Mouse (Mus musculus): ENCODE data around the gene Zfhx3. TPM values are rescaled to one million over a fixed set of nuclear protein-coding genes. Genes with fewer than 3 reads are reported as not detected.
A peak's percentile ranks its signal among the peaks of the same experiment; 100 is the strongest.

Gene Zfhx3
- polyA plus RNA-seq, 1 experiment from 2014 or later, result 13.9 TPM

DNA sequence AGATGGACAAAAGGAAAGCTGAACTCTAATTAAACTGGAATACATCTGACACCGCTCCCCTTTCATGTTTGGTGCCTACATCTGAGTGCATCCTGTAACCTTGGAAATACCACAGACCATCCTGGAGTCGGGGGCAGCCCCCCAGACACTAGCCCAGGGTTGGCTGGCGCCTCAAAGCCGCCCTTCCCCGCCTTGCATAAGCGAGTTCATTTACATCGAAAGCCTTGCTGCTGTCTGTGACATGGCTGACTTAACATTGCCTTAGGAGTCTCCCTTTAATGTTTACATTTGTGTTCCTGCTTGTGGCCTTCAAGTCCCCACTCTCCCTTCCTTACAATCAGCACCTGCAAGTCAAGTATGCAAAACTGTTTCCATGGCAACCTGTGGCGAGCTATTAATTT lies 876.8 kb downstream of the Zfhx3 start:
- H3K27ac ChIP-seq (replicated peaks), result no peak overlapping the region
- H3K9ac ChIP-seq, result no peak overlapping the region
- no peaks in the 10 kb centered on the region for H3K9me3 ChIP-seq (replicated peaks)
- no peaks in the 10 kb centered on the region for H3K36me3 ChIP-seq
- H3K4me2 ChIP-seq (replicated peaks), result no peak overlapping the region
- H3K4me1 ChIP-seq, result peaks cover 51% of the 10 kb centered on the region
- no peak for ATAC-seq (ENCODE audit: insufficient number of reproducible peaks, low FRiP score, low TSS enrichment, low read depth)
- H3K27me3 ChIP-seq, result peaks cover 6% of the 10 kb centered on the region
- H3K4me3 ChIP-seq (replicated peaks), result no peak overlapping the region
- WGBS, result 24% methylated on average over 8 of the region's 8 CpGs

DNA sequence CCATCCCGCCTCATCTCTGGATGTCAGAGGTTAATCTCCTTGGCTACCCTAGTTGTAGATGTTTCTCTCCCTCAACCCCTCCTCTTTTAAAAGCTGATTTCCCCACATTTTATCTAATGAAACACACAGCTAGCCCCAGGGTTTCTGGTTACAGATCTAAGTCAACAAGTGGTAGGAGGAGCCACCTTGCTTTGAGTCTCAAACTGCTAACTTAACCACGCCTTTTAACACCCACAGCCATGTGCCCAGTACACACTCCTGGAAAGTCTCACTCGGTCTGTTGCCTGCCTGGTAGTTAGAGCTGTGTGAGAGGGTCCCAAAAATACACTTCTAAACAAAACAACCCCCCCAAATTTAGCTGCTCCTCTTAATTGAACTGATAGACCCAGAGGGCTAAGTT lies 877.4 kb downstream of the Zfhx3 start:
- 0 out of 2 replicates have a peak overlapping the region, but pooled peaks have one; percentile 15 for H3K4me2 ChIP-seq (replicated peaks)
- 17% methylated on average over 3 of the region's 3 CpGs for WGBS

DNA sequence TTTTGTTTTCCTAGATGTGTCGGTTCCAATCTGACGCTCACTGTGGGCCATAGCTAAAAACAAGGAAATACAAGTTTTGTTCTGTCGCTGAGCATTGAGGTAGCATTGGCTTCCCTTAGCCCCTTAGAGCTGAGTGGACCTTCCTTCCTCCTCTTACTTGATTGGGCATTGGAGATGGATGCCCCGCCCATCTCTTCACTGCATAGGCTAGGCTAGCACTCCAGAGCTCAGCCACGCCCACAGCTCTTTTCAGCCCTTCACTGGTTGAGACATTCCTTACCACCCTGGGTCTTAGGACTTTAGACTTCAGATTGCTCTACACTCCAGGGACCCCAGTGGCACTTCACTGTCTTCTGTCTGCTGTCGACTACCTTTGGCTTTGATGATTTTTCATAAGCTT lies 878.2 kb downstream of the Zfhx3 start:
- peaks cover 52% of the 10 kb centered on the region for H3K4me1 ChIP-seq
- no peak overlapping the region for H3K27ac ChIP-seq (replicated peaks)
- WGBS, result 26% methylated on average over 6 of the region's 6 CpGs
- peaks cover 6% of the 10 kb centered on the region for H3K27me3 ChIP-seq
- no peak overlapping the region for H3K4me3 ChIP-seq (replicated peaks)
- no peak overlapping the region for H3K9ac ChIP-seq
- 0 out of 2 replicates have a peak overlapping the region, but pooled peaks have one; percentile 15 for H3K4me2 ChIP-seq (replicated peaks)
- H3K36me3 ChIP-seq, result no peaks in the 10 kb centered on the region
- H3K9me3 ChIP-seq (replicated peaks), result no peaks in the 10 kb centered on the region
- ATAC-seq (ENCODE audit: insufficient number of reproducible peaks, low FRiP score, low TSS enrichment, low read depth), result peak; percentile 66

More for the DNA sequence above, 877.4 kb downstream of the Zfhx3 start:
- H3K27me3 ChIP-seq, result peaks cover 6% of the 10 kb centered on the region
- no peaks in the 10 kb centered on the region for H3K36me3 ChIP-seq
- H3K4me3 ChIP-seq (replicated peaks), result no peak overlapping the region
- ATAC-seq (ENCODE audit: insufficient number of reproducible peaks, low FRiP score, low TSS enrichment, low read depth), result no peak
- H3K4me1 ChIP-seq, result peaks cover 52% of the 10 kb centered on the region
- H3K9me3 ChIP-seq (replicated peaks), result no peaks in the 10 kb centered on the region
- H3K9ac ChIP-seq, result no peak overlapping the region
- H3K27ac ChIP-seq (replicated peaks), result no peak overlapping the region

DNA sequence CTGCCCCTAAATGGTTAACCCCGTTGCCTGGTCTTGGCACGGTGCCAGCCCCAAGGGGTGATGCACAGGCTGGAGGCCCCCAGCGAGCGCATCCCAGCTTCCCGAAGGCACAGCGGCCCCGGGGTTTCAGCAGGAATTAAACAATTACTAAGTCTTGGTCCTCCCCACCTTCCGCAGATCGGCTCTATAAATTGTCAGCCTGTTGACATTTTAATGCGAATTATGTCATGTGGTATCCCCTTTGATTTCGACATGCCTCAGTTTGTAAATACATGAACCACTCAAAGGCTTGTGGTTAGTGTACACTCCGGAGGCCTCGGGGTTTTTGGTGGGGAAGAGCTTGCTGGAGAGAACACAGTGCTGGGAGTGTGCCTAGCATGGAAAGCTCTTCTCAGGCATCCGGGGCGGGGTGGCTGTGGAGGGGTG lies 880.4 kb downstream of the Zfhx3 start:
- Histone ChIP-seq H3K9me3 (replicated peaks) (no peaks in the 10 kb centered on the region), H3K27me3 (peaks cover 5% of the 10 kb centered on the region), H3K4me1 (peaks cover 61% of the 10 kb centered on the region), H3K36me3 (no peaks in the 10 kb centered on the region), H3K4me2 (replicated peaks) (peak overlapping the region; percentile 8; the same call in 1 of the 2 replicates), H3K9ac (no peak overlapping the region), H3K27ac (replicated peaks) (0 out of 2 replicates have a peak overlapping the region, but pooled peaks have one; percentile 31), H3K4me3 (replicated peaks) (no peak overlapping the region)
- WGBS, result 11% methylated on average over 15 of the region's 15 CpGs
- ATAC-seq (ENCODE audit: insufficient number of reproducible peaks, low FRiP score, low TSS enrichment, low read depth), result peak; percentile 71; the same call in 1 of the 2 replicates

DNA sequence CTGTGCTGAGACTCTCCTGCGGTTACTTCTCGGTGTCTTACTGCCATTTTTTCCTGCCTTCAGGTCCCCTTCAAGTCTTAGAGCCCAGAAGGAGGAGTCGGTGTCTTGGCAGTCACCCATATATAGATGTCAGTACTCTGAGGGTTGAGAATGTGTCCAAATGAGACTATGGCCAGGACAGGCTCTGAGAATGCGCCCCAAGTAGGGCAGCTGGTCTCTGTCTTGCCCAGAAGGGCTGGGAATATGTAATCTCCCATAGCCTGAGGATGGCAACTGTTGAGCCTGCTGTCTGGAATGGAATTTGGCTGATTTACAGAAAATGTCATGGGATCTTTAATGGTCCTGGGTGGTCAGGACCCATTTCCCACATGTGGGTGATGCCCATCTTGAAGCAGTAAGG lies 881.6 kb downstream of the Zfhx3 start:
- Histone ChIP-seq H3K4me1 (peaks cover 60% of the 10 kb centered on the region), H3K4me3 (replicated peaks) (no peak overlapping the region), H3K9ac (no peak overlapping the region), H3K36me3 (no peaks in the 10 kb centered on the region), H3K27me3 (no peaks in the 10 kb centered on the region; the same call in 1 of the 2 replicates), H3K27ac (replicated peaks) (no peak overlapping the region), H3K4me2 (replicated peaks) (no peak overlapping the region), H3K9me3 (replicated peaks) (no peaks in the 10 kb centered on the region)
- ATAC-seq (ENCODE audit: insufficient number of reproducible peaks, low FRiP score, low TSS enrichment, low read depth), result no peak
- 92% methylated on average over 4 of the region's 4 CpGs for WGBS

DNA sequence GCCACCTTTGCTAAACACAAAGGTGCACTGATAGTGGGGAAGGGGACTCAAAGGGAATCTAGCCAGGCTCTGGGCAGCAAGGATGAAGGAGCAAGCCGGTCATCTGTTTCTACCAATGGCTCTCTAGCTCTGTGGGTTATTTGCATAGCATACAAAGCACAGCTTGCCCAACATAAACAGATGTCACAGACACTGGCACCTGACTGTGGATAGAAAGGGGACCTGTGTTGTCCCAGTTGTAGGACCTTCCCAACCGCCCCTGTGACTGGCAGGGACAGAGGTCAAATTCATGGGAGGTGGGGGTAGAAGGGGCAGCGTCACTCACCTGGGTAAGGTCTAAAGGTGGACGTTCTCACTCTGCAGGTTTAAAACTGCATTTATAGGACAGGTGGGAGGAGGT lies 884.0 kb downstream of the Zfhx3 start:
- H3K4me2 ChIP-seq (replicated peaks), result no peak overlapping the region
- no peak overlapping the region for H3K27ac ChIP-seq (replicated peaks)
- 79% methylated on average over 4 of the region's 4 CpGs for WGBS
- no peaks in the 10 kb centered on the region for H3K27me3 ChIP-seq
- no peaks in the 10 kb centered on the region for H3K36me3 ChIP-seq
- H3K4me1 ChIP-seq, result peaks cover 49% of the 10 kb centered on the region
- H3K9me3 ChIP-seq (replicated peaks), result no peaks in the 10 kb centered on the region
- H3K9ac ChIP-seq, result no peak overlapping the region
- no peak for ATAC-seq (ENCODE audit: insufficient number of reproducible peaks, low FRiP score, low TSS enrichment, low read depth)
- H3K4me3 ChIP-seq (replicated peaks), result no peak overlapping the region

DNA sequence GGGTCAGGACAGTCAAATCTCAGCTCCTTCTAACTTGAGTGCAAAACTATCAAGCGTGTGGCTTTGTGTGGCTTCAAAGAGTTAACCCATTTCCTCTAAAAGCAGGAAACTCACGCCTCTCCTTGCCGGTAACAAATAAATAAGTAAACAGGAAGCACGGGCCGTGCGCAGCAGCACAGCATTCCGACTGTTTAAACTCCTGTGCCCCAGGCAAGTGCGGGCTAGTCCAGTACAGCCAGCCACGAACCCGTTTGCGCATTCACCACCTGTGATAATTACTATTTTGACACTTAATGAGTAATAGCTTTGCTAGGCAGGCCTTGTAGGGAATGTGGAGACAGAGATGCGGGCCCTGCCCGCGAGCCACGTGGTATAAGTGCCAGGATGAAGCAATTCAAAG lies 885.0 kb downstream of the Zfhx3 start:
- Histone ChIP-seq H3K27me3 (no peaks in the 10 kb centered on the region), H3K4me3 (replicated peaks) (no peak overlapping the region), H3K27ac (replicated peaks) (no peak overlapping the region), H3K9me3 (replicated peaks) (no peaks in the 10 kb centered on the region), H3K4me1 (peaks cover 44% of the 10 kb centered on the region), H3K4me2 (replicated peaks) (0 out of 2 replicates have a peak overlapping the region, but pooled peaks have one; percentile 15), H3K36me3 (no peaks in the 10 kb centered on the region), H3K9ac (no peak overlapping the region)
- ATAC-seq (ENCODE audit: insufficient number of reproducible peaks, low FRiP score, low TSS enrichment, low read depth), result no peak
- WGBS, result 48% methylated on average over 15 of the region's 15 CpGs

DNA sequence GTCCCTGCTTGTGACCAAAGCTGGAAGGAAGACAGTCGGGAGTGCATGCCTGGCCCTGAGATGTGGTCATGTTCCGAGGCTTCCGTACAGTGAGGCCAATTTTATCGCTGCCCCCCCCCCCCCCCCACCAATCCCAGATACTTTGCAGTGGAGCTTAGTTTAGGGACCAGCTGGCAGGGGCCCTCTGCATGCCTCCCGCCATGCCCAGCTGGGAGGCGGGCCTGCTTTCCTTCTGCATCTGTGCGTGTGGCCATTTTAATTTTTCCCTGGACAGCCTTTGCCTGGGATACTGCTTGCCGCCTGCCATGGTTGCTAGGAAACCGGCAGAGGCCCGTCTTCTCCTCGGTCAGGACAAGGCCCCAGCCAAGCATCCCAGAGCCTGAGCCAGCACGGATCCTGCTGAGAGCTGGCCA lies 886.9 kb downstream of the Zfhx3 start:
- WGBS, result 41% methylated on average over 12 of the region's 12 CpGs
- Histone ChIP-seq H3K27me3 (no peaks in the 10 kb centered on the region), H3K4me2 (replicated peaks) (no peak overlapping the region), H3K9me3 (replicated peaks) (no peaks in the 10 kb centered on the region), H3K4me3 (replicated peaks) (no peak overlapping the region), H3K27ac (replicated peaks) (0 out of 2 replicates have a peak overlapping the region, but pooled peaks have one; percentile 1), H3K4me1 (peaks cover 25% of the 10 kb centered on the region), H3K36me3 (no peaks in the 10 kb centered on the region), H3K9ac (no peak overlapping the region)
- ATAC-seq (ENCODE audit: insufficient number of reproducible peaks, low FRiP score, low TSS enrichment, low read depth), result peak; percentile 66

DNA sequence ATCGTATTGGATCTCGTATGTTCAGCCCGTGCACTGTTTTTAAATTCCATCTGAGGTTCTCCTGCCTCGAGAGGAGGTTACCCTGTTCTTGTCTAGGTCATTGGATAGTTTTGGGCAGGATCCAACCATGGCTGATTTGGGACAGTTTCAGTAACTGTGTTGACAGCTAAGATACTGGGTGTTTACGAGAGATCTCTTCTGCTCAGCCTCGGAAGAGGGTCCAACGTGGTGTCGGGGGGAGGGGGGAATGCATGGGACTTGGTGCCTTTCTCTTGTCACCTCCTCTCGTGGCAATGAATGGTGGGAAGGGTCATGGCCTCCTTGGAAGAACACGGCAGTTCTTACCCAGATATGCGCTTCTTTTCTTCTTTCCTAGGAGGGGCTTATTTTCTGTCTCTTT lies 892.7 kb downstream of the Zfhx3 start:
- Histone ChIP-seq H3K36me3 (no peaks in the 10 kb centered on the region), H3K4me1 (peaks cover under 1% of the 10 kb centered on the region; the same call in 1 of the 2 replicates), H3K27me3 (no peaks in the 10 kb centered on the region), H3K9me3 (replicated peaks) (no peaks in the 10 kb centered on the region), H3K4me3 (replicated peaks) (no peak overlapping the region), H3K4me2 (replicated peaks) (no peak overlapping the region), H3K27ac (replicated peaks) (no peak overlapping the region), H3K9ac (no peak overlapping the region)
- 89% methylated on average over 11 of the region's 11 CpGs for WGBS
- ATAC-seq (ENCODE audit: insufficient number of reproducible peaks, low FRiP score, low TSS enrichment, low read depth), result no peak

DNA sequence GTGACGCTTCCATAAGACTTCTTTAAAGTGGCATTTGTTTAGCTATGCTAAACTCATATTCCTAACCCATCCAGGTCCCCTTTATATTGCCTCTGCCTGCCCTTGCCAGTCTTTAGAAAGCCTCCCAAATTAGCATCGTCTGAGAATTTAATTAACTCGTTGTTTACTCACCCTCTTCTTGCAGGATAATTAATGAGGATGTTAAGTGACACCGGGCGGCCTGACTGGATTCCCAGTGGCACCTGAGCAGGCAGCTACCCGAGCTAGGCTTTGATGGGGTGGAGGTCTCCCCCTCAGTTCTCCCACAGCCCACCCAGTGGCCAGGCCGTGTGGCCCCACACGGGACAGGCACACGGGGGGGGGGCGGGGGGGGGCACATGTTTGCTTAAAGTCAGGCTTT lies 895.3 kb downstream of the Zfhx3 start:
- Histone ChIP-seq H3K4me2 (replicated peaks) (no peak overlapping the region), H3K27ac (replicated peaks) (no peak overlapping the region), H3K27me3 (no peaks in the 10 kb centered on the region), H3K9me3 (replicated peaks) (no peaks in the 10 kb centered on the region), H3K36me3 (no peaks in the 10 kb centered on the region), H3K4me1 (no peaks in the 10 kb centered on the region), H3K4me3 (replicated peaks) (no peak overlapping the region), H3K9ac (no peak overlapping the region)
- 28% methylated on average over 10 of the region's 10 CpGs for WGBS
- no peak for ATAC-seq (ENCODE audit: insufficient number of reproducible peaks, low FRiP score, low TSS enrichment, low read depth)

DNA sequence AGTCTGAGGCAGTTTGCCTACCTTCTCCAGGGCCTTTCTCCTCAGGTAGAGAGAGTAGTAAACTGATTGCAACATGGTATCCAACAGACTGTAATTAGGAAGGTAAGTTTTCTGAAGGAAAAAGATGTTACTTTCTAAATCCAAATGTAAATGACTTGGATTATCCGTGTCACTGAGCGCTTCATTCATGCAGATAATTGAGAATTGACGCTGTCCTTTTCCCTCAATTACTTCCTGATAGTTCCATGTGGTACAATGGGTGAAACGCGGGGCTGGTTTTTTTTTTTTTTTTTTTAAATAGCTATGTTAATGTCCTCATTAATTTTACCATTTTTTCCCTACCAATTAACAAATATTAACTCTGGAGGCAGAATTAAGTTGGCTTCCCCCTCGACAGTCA lies 896.3 kb downstream of the Zfhx3 start:
- Histone ChIP-seq H3K4me1 (no peaks in the 10 kb centered on the region), H3K4me2 (replicated peaks) (no peak overlapping the region), H3K9ac (no peak overlapping the region), H3K27ac (replicated peaks) (no peak overlapping the region), H3K27me3 (no peaks in the 10 kb centered on the region), H3K4me3 (replicated peaks) (no peak overlapping the region), H3K9me3 (replicated peaks) (no peaks in the 10 kb centered on the region), H3K36me3 (no peaks in the 10 kb centered on the region)
- WGBS, result 80% methylated on average over 6 of the region's 6 CpGs
- ATAC-seq (ENCODE audit: insufficient number of reproducible peaks, low FRiP score, low TSS enrichment, low read depth), result no peak

DNA sequence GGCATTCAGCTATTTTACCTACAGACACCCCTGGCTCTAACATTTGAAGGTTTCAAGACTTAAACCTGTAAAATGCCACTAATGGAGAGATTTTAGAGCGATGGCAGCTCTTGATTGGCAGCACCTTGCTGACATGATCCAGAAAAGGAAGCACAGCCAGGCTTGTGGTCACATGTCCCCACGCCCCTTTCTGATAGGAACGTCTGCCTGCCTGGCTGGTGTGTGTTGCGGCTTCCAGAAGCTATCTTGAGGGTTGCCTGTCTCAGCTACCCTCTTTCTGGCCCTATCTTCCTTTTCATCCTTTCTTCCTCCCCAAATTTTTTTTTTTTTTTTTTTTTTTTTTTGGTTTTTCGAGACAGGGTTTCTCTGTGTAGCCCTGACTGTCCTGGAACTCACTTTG lies 899.9 kb downstream of the Zfhx3 start:
- 74% methylated on average over 5 of the region's 5 CpGs for WGBS
- peaks cover 7% of the 10 kb centered on the region; the same call in 1 of the 2 replicates for H3K4me1 ChIP-seq
- no peak overlapping the region for H3K4me2 ChIP-seq (replicated peaks)
- no peaks in the 10 kb centered on the region for H3K27me3 ChIP-seq
- H3K36me3 ChIP-seq, result no peaks in the 10 kb centered on the region
- no peak for ATAC-seq (ENCODE audit: insufficient number of reproducible peaks, low FRiP score, low TSS enrichment, low read depth)
- H3K27ac ChIP-seq (replicated peaks), result no peak overlapping the region
- no peak overlapping the region for H3K9ac ChIP-seq
- H3K4me3 ChIP-seq (replicated peaks), result no peak overlapping the region
- no peaks in the 10 kb centered on the region for H3K9me3 ChIP-seq (replicated peaks)
